Mouse (Mus musculus) G1E (cell line): ENCODE data around the gene Gm45753.

Experiments used
- CTCF ChIP-seq: IDR thresholded peaks from 2 replicates; pipeline ENCODE4 v1.5.1; 2012; ENCODE audit warnings: low read depth, low read length, inconsistent platforms, mixed read lengths
- GATA2 ChIP-seq: IDR thresholded peaks from 2 replicates; pipeline ENCODE4 v1.6.1; 2012; ENCODE audit warnings: low read depth, low read length, inconsistent platforms, borderline replicate concordance
- TAL1 ChIP-seq: conservative IDR thresholded peaks from 2 replicates; pipeline ENCODE4 v1.6.1; 2012; ENCODE audit warnings: low read depth, low read length, inconsistent platforms, mixed read lengths

DNA sequence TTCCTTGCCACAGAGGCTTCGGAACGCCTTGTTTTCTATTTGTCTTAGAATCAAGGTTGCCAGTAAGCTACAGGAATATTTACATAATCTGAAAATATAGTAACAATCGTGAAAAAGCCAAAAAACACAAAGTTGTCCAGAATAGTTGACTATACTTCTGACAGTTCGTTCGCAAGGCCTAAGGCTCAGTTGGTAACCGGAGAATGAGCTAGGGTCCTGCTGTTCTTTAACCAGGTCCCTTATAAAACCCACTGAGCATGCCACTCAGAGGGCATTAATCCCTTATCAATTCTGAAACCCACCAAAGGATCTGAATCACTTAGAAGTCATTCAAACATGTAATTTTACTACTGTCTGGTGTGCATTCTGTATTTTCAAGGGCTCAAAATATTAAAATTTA, 47.5 kb upstream of the Gm45753 start:
- TF ChIP-seq CTCF (no peak), TAL1 (no peak), GATA2 (no peak)
